Mouse (Mus musculus): ENCODE results near the gene A2ml1. TPM values are rescaled to one million over a fixed set of nuclear protein-coding genes. Genes with fewer than 3 reads are reported as not detected.

A2ml1 gene
- polyA plus RNA-seq, 1 experiment from 2014 or later = 10.8 TPM

DNA sequence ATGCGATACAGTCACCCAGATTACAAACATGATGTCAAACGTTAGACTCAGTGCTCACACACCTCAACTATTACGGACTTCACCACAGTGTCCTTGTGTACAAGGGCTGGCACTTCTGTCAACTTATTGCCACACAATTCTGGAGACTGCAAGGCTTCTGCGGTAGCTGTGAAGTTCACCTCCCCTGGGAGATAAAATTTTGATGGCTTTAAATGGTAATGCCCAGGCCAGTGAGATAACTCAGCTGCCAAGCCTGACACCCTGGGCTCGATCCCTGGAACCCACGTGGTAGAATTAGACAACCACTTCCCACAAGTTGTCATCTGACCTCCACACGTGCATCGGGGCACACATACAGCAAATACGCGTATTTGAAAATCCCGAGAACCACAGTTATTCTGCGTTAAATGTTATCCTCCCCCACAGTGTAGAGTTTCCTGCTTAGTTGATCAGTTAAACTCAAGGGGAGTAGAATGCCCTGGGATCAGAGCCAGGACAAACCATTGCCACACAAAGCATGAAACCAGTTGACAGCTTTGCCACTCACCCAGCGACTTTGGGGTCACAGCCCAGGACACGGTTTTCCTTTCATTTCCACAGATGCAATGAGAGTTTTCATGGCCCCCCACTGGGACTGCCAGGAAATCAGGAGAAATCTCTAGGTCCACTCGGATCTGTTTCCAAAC lies 86.6 kb downstream of the A2ml1 start:
- no peaks in the 10 kb centered on the region for H3K36me3 ChIP-seq (ENCODE audit: insufficient read depth, low read length)
- no peak overlapping the region for H3K4me3 ChIP-seq (ENCODE audit: low read depth, low read length)
- no peak overlapping the region for H3K9ac ChIP-seq (replicated peaks; ENCODE audit: low read depth)
- peak; percentile 68 for ATAC-seq
- TF ChIP-seq CTCF (IDR thresholded peaks at IDR 0.05) (no peak), EP300 (IDR thresholded peaks at IDR 0.05) (no peak)
- WGBS = 56% methylated on average over 15 of the region's 15 CpGs
- H3K27me3 ChIP-seq (replicated peaks; ENCODE audit: insufficient read depth, low read length) = no peaks in the 10 kb centered on the region
- no peak overlapping the region for H3K4me2 ChIP-seq (replicated peaks; ENCODE audit: low read depth, low read length)
- peak; percentile 46 for DNase-seq (ENCODE audit: low spot score)
- no peaks in the 10 kb centered on the region for H3K4me1 ChIP-seq (ENCODE audit: insufficient read depth, low read depth, low read length)
- H3K9me3 ChIP-seq (ENCODE audit: low read length) = no peaks in the 10 kb centered on the region
- H3K27ac ChIP-seq (ENCODE audit: low read length) = no peak overlapping the region

DNA sequence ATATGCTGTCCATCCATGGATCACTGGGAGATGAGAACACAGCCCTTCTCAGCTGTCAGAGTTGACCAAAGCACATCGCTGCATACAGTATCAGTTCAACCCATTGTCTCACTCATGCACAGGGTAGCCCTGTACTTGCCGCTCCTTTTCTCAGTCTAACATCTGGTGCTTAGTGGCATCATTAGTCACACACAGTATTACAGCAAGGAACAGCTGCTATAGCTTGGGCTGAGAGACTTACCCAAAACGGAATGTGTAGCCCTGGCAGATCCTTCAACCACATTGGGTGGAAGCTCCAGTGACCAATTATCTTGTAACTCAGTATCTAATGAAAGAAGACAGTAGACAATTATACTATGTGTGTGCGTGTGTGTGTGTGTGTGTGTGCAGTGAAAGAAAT lies 89.5 kb downstream of the A2ml1 start:
- Histone ChIP-seq H3K4me1 (ENCODE audit: insufficient read depth, low read depth, low read length) (no peaks in the 10 kb centered on the region), H3K4me2 (replicated peaks; ENCODE audit: low read depth, low read length) (no peak overlapping the region), H3K4me3 (ENCODE audit: low read depth, low read length) (no peak overlapping the region), H3K27me3 (replicated peaks; ENCODE audit: insufficient read depth, low read length) (no peaks in the 10 kb centered on the region), H3K36me3 (ENCODE audit: insufficient read depth, low read length) (no peaks in the 10 kb centered on the region), H3K9me3 (ENCODE audit: low read length) (no peaks in the 10 kb centered on the region), H3K9ac (replicated peaks; ENCODE audit: low read depth) (no peak overlapping the region), H3K27ac (ENCODE audit: low read length) (no peak overlapping the region)
- DNase-seq (ENCODE audit: low spot score) (no peak), ATAC-seq (no peak)
- TF ChIP-seq EP300 (IDR thresholded peaks at IDR 0.05) (no peak), CTCF (IDR thresholded peaks at IDR 0.05) (no peak)
- WGBS = 85% methylated on average over 4 of the region's 4 CpGs

DNA sequence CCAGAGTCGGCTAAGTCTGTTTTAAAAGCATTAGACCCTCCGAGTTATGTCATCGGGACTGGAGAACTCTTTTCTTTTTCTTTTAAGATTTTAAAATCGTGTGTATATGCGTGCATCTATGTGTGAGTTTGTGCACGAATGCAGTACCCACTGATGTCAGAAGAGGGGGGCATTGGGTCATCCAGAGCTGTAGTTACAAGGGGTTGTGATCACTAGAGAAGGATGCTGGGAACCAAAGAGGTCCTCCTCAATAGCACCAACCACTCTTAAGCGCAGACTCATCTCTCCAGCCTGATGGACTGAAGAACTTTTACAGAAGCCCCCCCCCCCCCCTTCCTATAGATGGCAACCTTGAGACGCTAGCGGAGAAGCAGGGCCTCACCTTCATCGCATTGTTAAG lies 91.3 kb downstream of the A2ml1 start:
- Histone ChIP-seq H3K4me3 (ENCODE audit: low read depth, low read length) (no peak overlapping the region), H3K9me3 (ENCODE audit: low read length) (no peaks in the 10 kb centered on the region), H3K4me1 (ENCODE audit: insufficient read depth, low read depth, low read length) (no peaks in the 10 kb centered on the region), H3K9ac (replicated peaks; ENCODE audit: low read depth) (no peak overlapping the region), H3K27ac (ENCODE audit: low read length) (no peak overlapping the region), H3K36me3 (ENCODE audit: insufficient read depth, low read length) (no peaks in the 10 kb centered on the region), H3K4me2 (replicated peaks; ENCODE audit: low read depth, low read length) (no peak overlapping the region), H3K27me3 (replicated peaks; ENCODE audit: insufficient read depth, low read length) (no peaks in the 10 kb centered on the region)
- DNase-seq (ENCODE audit: low spot score) (no peak), ATAC-seq (no peak)
- TF ChIP-seq EP300 (IDR thresholded peaks at IDR 0.05) (no peak), CTCF (IDR thresholded peaks at IDR 0.05) (no peak)
- 95% methylated on average over 10 of the region's 10 CpGs for WGBS

Other genes with a start within 250 kb of the A2ml1 start
- 9.5 and 10.9 TPM in 2 replicates for gene Tulp3, start 225.8 kb downstream of the A2ml1 start, polyA plus RNA-seq (2015; fragmentation: Nextera tagmentation; extraction: Ambion mirVana)
- gene Rhno1, start 218.7 kb downstream of the A2ml1 start, polyA plus RNA-seq (2015; fragmentation: Nextera tagmentation; extraction: Ambion mirVana) = 41.8 and 43.8 TPM in 2 replicates
- 1.3 and 2.0 TPM in 2 replicates for gene Foxm1, start 218.6 kb downstream of the A2ml1 start, polyA plus RNA-seq (2015; fragmentation: Nextera tagmentation; extraction: Ambion mirVana)
- 0.13 and 0.17 TPM in 2 replicates for gene Tex52, start 206.2 kb downstream of the A2ml1 start, polyA plus RNA-seq (2015; fragmentation: Nextera tagmentation; extraction: Ambion mirVana)
- gene Gm44596, start 206.1 kb downstream of the A2ml1 start, polyA plus RNA-seq (2015; fragmentation: Nextera tagmentation; extraction: Ambion mirVana) = not detected in 2 replicates
- gene Nrip2, start 182.3 kb downstream of the A2ml1 start, polyA plus RNA-seq (2015; fragmentation: Nextera tagmentation; extraction: Ambion mirVana) = 1.0 and 1.2 TPM in 2 replicates
- 16.4 and 19.8 TPM in 2 replicates for gene Itfg2, start 156.7 kb downstream of the A2ml1 start, polyA plus RNA-seq (2015; fragmentation: Nextera tagmentation; extraction: Ambion mirVana)
- gene Fkbp4, start 142.9 kb downstream of the A2ml1 start, polyA plus RNA-seq (2015; fragmentation: Nextera tagmentation; extraction: Ambion mirVana) = 156 and 165 TPM in 2 replicates
- gene Pzp, start 54.9 kb downstream of the A2ml1 start, polyA plus RNA-seq (2015; fragmentation: Nextera tagmentation; extraction: Ambion mirVana) = 0.14 and 0.35 TPM in 2 replicates
- not detected in 2 replicates for gene Klrb1a, start 41.9 kb upstream of the A2ml1 start, polyA plus RNA-seq (2015; fragmentation: Nextera tagmentation; extraction: Ambion mirVana)
- gene Clec2h, start 80.8 kb upstream of the A2ml1 start, polyA plus RNA-seq (2015; fragmentation: Nextera tagmentation; extraction: Ambion mirVana) = not detected in 2 replicates
- gene Klrb1, start 141.5 kb upstream of the A2ml1 start, polyA plus RNA-seq (2015; fragmentation: Nextera tagmentation; extraction: Ambion mirVana) = not detected in 2 replicates
- gene Klrb1c, start 207.6 kb upstream of the A2ml1 start, polyA plus RNA-seq (2015; fragmentation: Nextera tagmentation; extraction: Ambion mirVana) = 0.41 and 0.50 TPM in 2 replicates
- 0.26 TPM in 1 of 2 replicates, not detected in the other for gene Gm44511, start 244.7 kb upstream of the A2ml1 start, polyA plus RNA-seq (2015; fragmentation: Nextera tagmentation; extraction: Ambion mirVana)
- gene Klrb1b, start 244.7 kb upstream of the A2ml1 start, polyA plus RNA-seq (2015; fragmentation: Nextera tagmentation; extraction: Ambion mirVana) = 0.26 and 0.35 TPM in 2 replicates